Mouse (Mus musculus): ENCODE data around the gene Mbnl1.

The Mbnl1 gene

GRCm38 (mm10) chr3:60571493-60571892 lies 98.9 kb downstream of the Mbnl1 start:
- DNase-seq = no peak

GRCm38 (mm10) chr3:60574199-60574598 lies 101.6 kb downstream of the Mbnl1 start:
- DNase-seq = no peak

GRCm38 (mm10) chr3:60574849-60575524 lies 102.4 kb downstream of the Mbnl1 start:
- DNase-seq = no peak

- no peak for DNase-seq
These were observed 103.3 kb downstream of the Mbnl1 start for GRCm38 (mm10) chr3:60575945-60576344.

- no peak for DNase-seq
These were observed 103.9 kb downstream of the Mbnl1 start for GRCm38 (mm10) chr3:60576366-60577046.

GRCm38 (mm10) chr3:60579880-60580279 lies 107.2 kb downstream of the Mbnl1 start:
- no peak for DNase-seq

- DNase-seq = no peak
These were observed 108.1 kb downstream of the Mbnl1 start for GRCm38 (mm10) chr3:60580699-60581098.

- DNase-seq = no peak
These were observed 109.5 kb downstream of the Mbnl1 start for GRCm38 (mm10) chr3:60582154-60582553.

GRCm38 (mm10) chr3:60582620-60583019 lies 110.0 kb downstream of the Mbnl1 start:
- DNase-seq = peak; percentile 28

GRCm38 (mm10) chr3:60584704-60585103 lies 112.1 kb downstream of the Mbnl1 start:
- no peak for DNase-seq

- DNase-seq = no peak
These were observed 113.4 kb downstream of the Mbnl1 start for GRCm38 (mm10) chr3:60586046-60586445.

GRCm38 (mm10) chr3:60587149-60587548 lies 114.5 kb downstream of the Mbnl1 start:
- no peak for DNase-seq

GRCm38 (mm10) chr3:60589361-60589760 lies 116.7 kb downstream of the Mbnl1 start:
- DNase-seq = peak; percentile 30

GRCm38 (mm10) chr3:60595606-60596005 lies 123.0 kb downstream of the Mbnl1 start:
- no peak for DNase-seq

GRCm38 (mm10) chr3:60596985-60597384 lies 124.4 kb downstream of the Mbnl1 start:
- no peak for DNase-seq

GRCm38 (mm10) chr3:60601686-60602085 lies 129.1 kb downstream of the Mbnl1 start:
- DNase-seq = peak; percentile 75

GRCm38 (mm10) chr3:60602923-60603549 lies 130.4 kb downstream of the Mbnl1 start:
- DNase-seq = no peak

GRCm38 (mm10) chr3:60603637-60604036 lies 131.0 kb downstream of the Mbnl1 start:
- no peak for DNase-seq

GRCm38 (mm10) chr3:60604205-60604604 lies 131.6 kb downstream of the Mbnl1 start:
- DNase-seq = no peak

GRCm38 (mm10) chr3:60608952-60609403 lies 136.3 kb downstream of the Mbnl1 start:
- DNase-seq = peak; percentile 77

- peak; percentile 82 for DNase-seq
These were observed 139.2 kb downstream of the Mbnl1 start for GRCm38 (mm10) chr3:60611839-60612238.

GRCm38 (mm10) chr3:60613121-60613520 lies 140.5 kb downstream of the Mbnl1 start:
- DNase-seq = no peak

- no peak for DNase-seq
These were observed 141.9 kb downstream of the Mbnl1 start for GRCm38 (mm10) chr3:60614516-60614915.

- no peak for DNase-seq
These were observed 142.5 kb downstream of the Mbnl1 start for GRCm38 (mm10) chr3:60615057-60615606.

Measured in embryo, embryonic 11 days (tissue).